Mouse (Mus musculus) forelimb bud, embryonic 11.5 days (tissue): ENCODE data around the gene Rpusd3.

Experiments
- DNase-seq: peaks from one replicate; pipeline ENCODE4 v3.0.0-alpha.2; 2012; ENCODE audit warnings: low read depth, low spot score

Gene Rpusd3

DNA sequence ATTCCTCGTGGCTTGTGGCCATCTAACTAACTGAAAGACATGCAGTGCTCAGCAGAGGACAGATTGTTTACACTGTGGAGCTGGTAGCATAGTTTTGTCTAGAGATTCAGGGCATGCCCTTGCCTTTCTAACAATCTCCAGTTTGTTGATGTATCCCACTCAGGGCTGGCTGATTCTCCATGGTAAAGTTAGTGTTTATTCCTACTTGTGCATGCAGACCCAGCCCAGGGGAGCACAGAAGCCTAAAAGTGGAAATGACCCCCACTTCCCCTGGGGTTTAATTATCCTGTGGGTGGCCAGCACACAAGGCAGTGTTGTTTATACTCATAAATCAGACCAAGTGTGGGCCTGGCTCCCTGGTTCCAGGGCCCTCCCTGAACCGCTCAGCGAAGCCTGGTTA, 33.1 kb downstream of the Rpusd3 start:
- DNase-seq = no peak

DNA sequence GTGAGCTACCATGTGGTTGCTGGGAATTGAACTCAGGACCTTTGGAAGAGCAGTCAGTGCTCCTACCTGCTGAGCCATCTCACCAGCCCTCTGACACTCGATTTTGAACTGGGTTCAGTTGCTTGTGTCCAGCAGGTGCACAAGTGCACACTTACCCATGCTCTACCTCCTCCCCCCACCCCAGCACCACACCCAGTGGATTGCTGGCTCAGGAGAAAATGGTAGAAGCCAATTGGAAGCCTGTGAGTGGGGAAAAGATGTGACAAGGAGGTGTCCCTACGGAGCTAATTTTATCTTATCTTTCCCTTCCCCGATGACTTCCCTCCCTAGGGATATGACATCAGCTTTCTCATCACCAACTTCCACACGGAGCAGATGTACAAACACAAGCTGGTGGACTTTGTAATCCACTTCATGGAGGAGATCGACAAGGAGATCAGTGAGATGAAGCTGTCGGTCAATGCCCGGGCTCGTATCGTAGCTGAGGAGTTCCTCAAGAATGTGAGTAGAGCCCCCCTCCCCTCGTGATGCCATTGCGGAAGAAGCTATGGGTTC, 33.9 kb downstream of the Rpusd3 start:
- DNase-seq = no peak

DNA sequence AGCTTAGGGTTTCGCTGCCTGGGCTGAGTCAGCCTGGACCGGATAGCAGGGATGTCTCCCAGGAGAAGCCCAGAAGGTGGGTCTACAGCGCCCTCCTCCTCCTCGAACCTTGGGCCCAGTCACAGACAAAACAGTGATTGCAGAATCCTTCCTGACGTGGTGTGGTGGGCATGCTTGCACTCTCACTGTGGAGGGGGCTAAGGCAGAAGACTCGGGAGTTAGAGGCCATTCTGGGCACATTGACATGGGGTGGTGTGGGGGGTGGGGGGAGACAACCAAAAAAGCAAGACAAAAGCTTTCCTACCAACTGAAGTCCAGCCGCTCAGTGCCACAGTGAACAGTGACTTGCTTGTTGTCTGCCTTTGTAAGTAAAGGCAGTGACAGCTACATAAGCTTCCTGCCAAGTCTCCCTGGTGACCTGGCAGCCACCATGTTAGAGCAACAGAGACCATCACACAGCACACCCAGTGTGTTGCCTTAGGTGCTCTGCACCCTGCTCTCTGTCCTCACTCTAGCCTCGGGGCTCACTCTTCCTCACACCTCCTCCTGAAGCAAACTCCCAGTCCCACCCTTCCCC, 34.7 kb downstream of the Rpusd3 start:
- DNase-seq = no peak

DNA sequence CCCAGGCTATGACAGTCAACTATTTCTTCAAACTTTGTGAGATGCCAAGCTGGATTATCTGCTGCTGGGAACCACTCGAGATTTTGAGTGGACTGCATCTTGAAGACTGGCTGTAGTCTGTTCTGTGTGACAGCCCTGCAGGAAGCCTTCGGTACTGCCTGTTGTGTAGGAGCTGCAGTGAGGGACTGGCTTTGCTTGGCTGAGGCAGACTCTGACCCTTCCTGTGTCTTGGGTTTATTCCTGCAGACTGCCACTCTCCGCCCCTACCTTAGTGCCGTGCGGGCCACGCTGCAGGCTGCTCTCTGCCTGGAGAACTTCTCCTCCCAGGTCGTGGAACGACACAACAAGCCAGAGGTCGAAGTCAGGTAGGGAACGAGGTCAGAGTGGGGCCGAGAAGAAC, 38.7 kb downstream of the Rpusd3 start:
- no peak for DNase-seq

GRCm38 (mm10) chr6:113379246-113379645, 39.9 kb downstream of the Rpusd3 start:
- no peak for DNase-seq

DNA sequence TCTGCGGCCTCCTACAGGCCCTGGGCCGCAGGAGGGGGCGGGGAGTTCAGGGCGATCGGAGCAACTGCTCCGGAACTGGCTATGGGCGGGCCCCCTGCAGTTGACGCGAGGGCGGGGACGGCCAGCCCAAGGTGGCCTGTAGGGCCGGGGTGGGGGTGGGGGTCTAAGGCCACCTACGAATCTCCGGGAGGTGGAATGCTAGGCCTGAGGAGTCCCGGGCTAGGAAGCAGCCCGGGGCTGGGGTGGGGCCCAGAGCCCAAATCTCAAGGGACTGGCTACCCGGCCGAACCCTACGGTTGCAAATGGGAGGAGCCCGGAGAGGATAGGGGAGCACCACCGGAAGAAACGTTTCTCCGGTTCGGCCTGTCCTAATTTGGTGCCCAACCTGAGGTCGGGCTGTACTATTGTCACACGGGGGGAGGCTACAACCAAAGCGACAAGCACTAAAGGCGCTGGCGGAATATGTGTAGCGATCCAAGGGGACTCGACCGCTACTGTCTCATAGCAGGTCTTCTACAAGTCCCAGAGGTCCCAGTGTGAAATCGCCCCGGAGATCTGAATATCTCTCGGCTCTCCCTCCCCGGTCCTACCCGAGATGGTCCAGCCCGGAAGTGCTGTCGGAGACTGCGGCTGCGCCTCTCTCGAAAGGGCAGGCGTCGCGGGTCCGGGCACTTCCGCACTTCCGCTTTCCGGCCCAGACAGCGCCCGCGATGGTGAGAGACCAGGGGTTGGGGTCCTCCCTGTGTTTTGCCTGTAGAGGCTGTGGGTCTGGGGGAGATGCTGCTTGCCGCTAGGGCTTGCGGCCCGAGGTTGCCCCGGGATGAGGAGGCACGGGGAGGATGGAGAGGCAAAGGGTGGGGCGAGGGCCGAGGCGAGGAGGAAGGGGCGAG, 41.4 kb downstream of the Rpusd3 start, which contains the start of the genes Tada3 and Arpc4:
Gene Tada3 (minus strand): TSS at position 388 of the 890 bp plus-strand sequence.
Gene Arpc4 (plus strand): TSS at position 620 of the 890 bp plus-strand sequence.
- DNase-seq = peak; percentile 95

- DNase-seq = no peak
These were observed 42.0 kb downstream of the Rpusd3 start for GRCm38 (mm10) chr6:113377172-113377495.

DNA sequence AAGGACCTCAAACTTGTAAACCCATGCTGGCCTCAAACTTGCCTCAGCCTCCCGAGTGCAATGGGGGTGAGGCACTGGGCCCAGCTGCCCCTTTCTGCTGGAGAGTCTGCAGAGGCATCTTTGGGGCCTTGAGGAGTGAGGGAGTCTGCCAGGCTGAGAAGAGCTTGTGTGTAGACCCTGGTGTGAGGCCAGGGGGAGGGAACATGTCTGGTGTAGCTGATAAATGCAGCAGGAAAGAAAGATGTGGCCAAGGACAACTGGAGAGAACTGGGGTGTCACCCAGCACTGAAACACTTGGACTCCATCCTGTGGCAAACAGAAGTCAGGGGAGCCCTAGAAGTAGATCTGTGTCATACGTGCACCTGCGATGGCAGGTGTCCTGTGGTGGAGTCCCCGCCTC, 45.6 kb downstream of the Rpusd3 start:
- DNase-seq = no peak

- DNase-seq = no peak
These were observed 48.8 kb downstream of the Rpusd3 start for GRCm38 (mm10) chr6:113370194-113370929.

GRCm38 (mm10) chr6:113368577-113368976, 50.6 kb downstream of the Rpusd3 start:
- DNase-seq = no peak

- no peak for DNase-seq
These were observed 51.0 kb downstream of the Rpusd3 start for GRCm38 (mm10) chr6:113368124-113368523.

GRCm38 (mm10) chr6:113367574-113367973, 51.6 kb downstream of the Rpusd3 start:
- no peak for DNase-seq

GRCm38 (mm10) chr6:113366639-113367038, 52.5 kb downstream of the Rpusd3 start:
- no peak for DNase-seq
